Mouse (Mus musculus) kidney, adult 2 months (tissue): Measurements from ENCODE around the gene Mgat4a.

Source experiments
- CTCF ChIP-seq: fragments of 200-500 bp; conservative IDR thresholded peaks from 2 replicates; pipeline ENCODE4 v1.5.1; 2011; ENCODE audit warnings: low read depth, mild to moderate bottlenecking, control low read depth, low read length, moderate library complexity, mixed read lengths; ENCODE audit not compliant: insufficient read depth, insufficient read length
- POLR2A ChIP-seq: fragments of 200-500 bp; IDR thresholded peaks from one replicate; pipeline ENCODE4 v1.6.1; 2011; ENCODE audit warnings: low read depth, low read length, control low read depth

DNA sequence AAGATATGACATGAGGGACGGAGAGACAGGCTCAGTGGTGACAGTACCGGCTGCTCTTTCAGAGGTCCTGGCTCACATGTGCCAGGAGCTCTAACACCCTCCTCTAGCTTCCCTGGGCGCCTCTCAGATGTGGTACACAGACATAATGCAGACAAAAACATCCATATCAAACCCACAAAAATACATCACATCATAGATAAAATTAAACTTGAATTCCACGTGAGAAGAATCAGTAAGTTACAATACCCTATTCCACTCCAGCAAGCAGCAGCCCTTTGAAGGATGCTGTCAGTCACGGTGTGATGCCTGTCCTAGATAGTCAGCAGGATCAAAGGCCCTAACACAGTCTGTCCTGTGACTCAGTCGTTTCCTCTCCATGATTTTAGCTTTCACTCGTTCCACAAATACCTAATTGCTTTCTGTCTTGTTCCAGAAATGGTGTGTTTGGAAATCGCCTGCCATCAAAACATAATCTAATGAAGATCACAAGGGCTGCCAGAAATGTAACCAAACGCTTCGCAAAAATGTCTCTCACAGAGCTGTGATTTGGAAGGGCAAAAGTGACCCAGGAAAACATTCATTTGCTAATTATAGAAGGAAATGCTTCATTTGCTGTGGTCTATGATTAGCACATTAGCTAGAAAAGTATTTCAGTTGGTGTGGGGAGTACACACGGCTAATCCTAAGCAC lies 44.1 kb downstream of the Mgat4a start:
- TF ChIP-seq POLR2A: no peak
- TF ChIP-seq CTCF: no peak
